Mouse (Mus musculus) kidney, postnatal 4 days (tissue): ENCODE measurements around the gene Tjp1.

Experiments used
- DNase-seq, 2 experiments: peaks; one replicate each; pipeline ENCODE4 v3.0.0; 2021; ENCODE audit warnings: mixed read lengths in 2 of 2

Tjp1 gene

GRCm38 (mm10) chr7:65350348-65351079 lies 177.1 kb downstream of the Tjp1 start:
- no peak for DNase-seq

- DNase-seq = no peak
These were observed 179.0 kb downstream of the Tjp1 start for GRCm38 (mm10) chr7:65348540-65348939.

- no peak for DNase-seq
These were observed 182.3 kb downstream of the Tjp1 start for GRCm38 (mm10) chr7:65345314-65345713.

DNA sequence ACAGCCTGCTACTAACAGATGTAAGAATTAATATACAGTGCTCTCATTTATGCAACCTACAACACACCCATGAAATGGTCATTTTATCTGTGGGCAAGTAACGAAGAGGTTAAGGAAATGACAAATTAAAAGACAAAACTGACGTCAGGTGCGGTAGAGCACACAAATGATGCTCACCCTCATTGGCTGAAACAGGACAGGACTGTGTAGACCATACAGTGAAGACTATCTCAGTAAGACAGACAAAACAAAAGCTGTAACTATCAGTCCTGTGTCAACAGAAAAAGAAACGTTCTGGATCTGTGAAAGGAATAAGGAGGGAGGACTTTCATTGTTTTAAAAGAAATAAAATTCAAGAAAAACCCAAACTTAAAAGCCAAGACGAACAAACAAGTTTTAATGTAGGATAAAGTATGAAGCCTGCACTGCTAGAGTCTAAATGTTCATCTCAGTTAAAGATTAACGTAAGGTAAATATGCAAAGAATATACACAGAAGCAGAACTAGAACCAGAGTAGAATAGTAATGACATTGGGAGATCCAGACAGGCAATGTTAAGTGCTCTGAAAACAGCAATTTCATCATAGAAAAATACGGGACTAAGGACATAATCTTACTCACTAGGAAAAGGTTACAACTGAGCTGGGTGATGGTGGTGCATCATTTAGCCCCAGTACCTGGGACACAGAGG lies 189.9 kb downstream of the Tjp1 start:
- DNase-seq = no peak

DNA sequence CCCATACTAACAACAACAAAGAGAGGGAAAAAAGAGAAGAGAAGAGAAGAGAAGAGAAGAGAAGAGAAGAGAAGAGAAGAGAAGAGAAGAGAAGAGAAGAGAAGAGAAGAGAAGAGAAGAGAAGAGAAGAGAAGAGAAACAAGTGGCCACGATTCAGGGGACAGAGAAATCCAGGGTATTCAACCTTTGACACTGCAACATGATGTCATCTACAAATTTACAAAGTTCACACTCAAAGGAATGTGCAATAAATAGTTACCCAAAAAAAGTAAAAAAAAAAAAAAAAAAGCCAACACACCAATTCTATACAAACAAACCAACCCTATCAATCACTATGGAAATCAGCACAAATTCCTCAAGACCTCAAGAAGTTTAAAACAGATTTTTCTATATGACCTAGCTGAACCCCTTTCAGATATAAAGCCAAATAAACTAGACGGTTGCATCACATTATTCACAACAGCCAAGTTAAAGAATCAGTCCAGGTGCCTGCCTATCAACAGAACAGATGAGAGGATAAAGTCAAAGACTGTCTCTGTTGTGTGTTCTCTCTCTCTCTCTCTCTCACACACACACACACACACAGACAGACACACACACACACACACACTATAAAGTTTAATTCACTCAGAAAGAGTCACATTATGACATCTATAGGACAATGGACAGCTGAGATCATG lies 194.4 kb downstream of the Tjp1 start:
- DNase-seq = no peak

DNA sequence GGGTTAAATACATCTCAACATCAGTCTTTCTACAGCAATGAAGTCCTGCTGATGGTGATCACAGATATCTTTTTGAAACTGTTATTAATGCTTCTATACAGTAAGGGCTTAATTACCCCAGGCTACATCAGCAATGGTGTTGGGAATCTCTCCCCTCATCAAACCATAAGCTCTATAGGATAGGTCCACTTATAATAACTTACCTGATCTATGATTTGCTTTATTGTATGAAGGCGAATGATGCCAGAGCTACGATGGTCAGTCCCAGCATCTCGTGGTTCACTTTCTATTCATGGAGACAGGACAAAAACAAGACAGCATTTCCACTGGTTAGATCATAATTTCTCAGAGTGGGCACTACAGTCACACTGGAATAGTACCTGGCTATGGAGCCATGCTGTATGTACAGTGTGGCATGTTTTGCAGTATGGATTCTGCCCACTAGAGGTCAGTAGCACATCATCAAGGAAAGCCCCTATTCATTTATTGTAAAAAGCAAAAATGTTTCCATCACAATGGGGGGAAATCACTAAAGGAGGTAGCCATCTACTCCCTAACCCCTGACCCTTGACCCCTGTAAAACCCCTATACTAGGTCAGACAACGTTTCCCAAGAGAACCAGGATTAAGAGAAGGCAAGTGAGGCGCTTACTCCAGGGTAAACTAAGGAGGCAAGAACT lies 208.4 kb downstream of the Tjp1 start:
- DNase-seq = peak; percentile 76 to 78

GRCm38 (mm10) chr7:65317418-65317817 lies 210.2 kb downstream of the Tjp1 start:
- DNase-seq = peak; percentile 79 to 81

DNA sequence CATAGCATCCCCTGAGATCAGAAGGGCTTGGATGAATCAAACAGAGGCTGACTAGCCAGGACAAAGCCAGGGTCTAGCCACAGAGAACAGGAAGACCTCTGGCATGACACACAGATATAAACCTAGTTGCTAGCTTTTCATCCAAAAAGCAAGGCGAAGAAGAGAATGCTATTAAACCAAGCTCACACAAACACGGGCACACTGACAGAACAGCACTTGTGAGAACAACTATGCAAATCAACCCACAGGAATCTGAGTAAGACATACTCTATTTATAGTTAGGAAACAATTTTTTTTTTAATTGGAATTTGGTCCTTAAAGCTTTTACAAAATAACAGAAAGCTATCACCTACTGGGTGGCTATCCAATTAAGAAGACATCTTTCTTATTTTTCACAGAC lies 212.4 kb downstream of the Tjp1 start:
- DNase-seq = no peak

- DNase-seq = no peak
These were observed 230.6 kb downstream of the Tjp1 start for GRCm38 (mm10) chr7:65296675-65297589.

GRCm38 (mm10) chr7:65282886-65283285 lies 244.7 kb downstream of the Tjp1 start:
- DNase-seq = no peak

DNA sequence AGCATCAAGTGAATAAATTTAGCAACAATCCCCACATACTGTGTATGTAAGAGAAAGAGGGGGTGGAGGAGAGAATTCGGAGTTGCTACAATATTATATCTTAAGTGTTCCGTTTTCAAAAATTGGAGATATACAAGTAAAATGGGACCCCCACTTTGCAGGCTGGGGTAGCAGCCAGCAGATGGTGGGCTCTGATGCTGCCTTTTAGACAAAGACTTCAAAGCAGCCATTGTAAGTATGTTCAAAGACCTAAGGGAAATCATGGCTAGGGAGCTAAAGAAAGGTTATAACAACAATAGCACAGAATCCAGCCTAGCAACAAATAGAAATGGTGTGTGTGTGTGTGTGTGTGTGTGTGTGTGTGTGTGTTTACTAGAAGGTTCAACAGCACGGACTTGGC lies 245.6 kb downstream of the Tjp1 start:
- DNase-seq = no peak

GRCm38 (mm10) chr7:65280944-65281912 lies 246.4 kb downstream of the Tjp1 start:
- DNase-seq = peak in 1 of 2 experiments; percentile 11

GRCm38 (mm10) chr7:65279277-65279676 lies 248.3 kb downstream of the Tjp1 start:
- no peak for DNase-seq

DNA sequence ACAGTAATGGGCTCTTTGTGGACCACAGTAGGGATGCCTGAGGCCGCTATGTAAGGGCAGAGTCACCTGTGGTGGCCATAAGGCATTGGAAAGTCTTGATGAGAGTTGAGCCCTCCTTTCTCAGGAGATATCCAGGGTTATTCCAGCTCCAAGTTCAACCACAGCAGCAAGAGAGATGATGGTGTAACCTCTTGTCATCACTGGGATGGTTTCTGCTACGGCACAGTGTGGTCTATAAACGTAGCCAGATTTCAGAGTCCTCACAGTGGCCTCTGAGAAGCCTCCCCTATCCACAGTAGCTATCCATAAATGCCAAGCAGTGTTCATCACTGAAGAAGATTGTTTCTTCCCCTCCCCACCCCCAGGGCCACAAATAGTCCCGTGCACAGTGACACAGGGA lies 251.8 kb downstream of the Tjp1 start:
- DNase-seq = no peak

GRCm38 (mm10) chr7:65274216-65274615 lies 253.4 kb downstream of the Tjp1 start:
- DNase-seq = no peak

DNA sequence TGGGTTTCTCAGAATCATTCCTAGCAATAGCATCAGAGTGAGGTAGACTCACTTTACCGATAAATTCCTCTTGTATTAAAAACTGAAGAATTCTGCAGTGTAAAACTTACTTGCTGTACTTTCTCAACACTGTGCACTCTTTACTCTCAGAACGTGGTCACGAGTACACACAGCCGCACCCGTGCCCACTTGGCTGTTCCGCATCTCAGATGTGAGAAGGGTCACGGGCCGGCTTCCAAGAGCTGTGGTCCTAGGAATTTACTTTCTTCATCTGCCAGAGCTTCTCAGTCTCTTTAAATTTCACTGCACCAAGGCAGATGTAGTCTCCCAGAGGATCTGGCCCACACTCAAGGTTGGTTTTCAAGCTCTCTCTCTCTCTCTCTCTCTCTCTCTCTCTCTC lies 277.9 kb downstream of the Tjp1 start:
- DNase-seq = no peak
